Mouse (Mus musculus): ENCODE results near the gene a.
"Not testable (repeated sequence)": the region's sequence is repeated elsewhere in the genome, so short reads cannot be mapped to it uniquely, and the experiment has no call there.

The a gene

DNA sequence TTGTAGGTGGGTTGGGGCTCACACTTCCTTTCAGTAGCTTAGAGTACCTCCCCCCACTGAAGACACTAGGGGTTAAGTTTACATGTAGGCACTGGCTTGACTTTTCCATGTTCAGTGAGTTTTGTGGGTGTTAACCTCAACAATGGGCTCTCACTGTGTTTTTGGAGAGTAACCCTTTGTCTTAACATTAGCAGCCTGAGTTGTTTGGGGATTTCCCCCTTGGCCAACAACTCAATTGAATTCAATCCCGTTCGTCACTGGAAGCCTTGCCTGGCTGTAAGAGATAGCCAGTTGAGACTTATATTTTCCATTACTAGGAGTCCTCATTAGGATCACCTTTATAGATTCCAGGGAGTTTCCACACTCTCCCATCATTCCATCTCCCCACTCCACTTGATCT is 45.3 kb downstream of the a start:
- DNase-seq (ENCODE audit: low spot score): no peak

- DNase-seq (ENCODE audit: low spot score): no peak
These were observed 56.9 kb downstream of the a start for GRCm38 (mm10) chr2:154848086-154848485.

DNA sequence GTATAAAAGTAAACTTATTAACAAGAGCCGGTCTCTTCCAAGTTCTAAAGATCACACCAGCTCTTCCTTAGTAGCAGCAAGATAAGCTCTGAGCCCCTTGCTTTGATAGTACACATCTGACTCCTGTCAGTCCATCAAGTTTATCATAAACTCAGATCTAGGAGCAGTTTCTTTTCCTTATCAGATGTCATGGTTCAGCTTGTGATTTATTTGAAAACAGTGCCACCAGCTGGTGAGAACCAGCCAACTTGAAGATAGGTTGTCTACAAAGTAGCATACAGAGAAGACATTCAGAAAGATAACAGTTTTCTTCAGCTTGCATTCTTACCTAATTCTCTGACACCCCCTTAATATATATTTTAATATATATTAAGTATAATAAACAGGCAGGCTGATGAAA is 64.2 kb downstream of the a start:
- peak; percentile 66 for DNase-seq (ENCODE audit: low spot score)

GRCm38 (mm10) chr2:154863672-154864071 is 72.5 kb downstream of the a start:
- no peak for DNase-seq (ENCODE audit: low spot score)

- DNase-seq (ENCODE audit: low spot score): no peak
These were observed 74.5 kb downstream of the a start for GRCm38 (mm10) chr2:154865696-154866095.

DNA sequence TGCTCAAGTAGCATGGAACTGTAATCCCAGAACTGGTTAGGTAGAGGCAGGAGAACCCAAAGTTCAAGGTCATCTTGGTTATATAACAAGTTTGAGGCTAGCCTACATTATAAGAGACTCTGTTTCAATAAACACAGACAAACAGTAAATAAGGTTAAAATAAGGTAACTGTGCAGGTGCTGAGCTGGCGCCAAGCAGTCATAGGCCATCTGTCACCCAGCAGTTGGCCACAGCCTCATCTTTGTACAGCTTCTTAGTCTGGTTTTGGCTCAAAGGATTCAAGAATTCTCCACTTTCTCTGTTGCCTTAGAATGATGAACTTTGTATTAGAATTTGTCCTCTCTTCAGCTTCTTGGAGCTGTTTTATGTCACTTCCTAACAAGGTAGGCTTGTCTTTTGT is 76.9 kb downstream of the a start:
- DNase-seq (ENCODE audit: low spot score): no peak

GRCm38 (mm10) chr2:154869954-154870641 is 78.9 kb downstream of the a start:
- DNase-seq (ENCODE audit: low spot score): no peak

DNA sequence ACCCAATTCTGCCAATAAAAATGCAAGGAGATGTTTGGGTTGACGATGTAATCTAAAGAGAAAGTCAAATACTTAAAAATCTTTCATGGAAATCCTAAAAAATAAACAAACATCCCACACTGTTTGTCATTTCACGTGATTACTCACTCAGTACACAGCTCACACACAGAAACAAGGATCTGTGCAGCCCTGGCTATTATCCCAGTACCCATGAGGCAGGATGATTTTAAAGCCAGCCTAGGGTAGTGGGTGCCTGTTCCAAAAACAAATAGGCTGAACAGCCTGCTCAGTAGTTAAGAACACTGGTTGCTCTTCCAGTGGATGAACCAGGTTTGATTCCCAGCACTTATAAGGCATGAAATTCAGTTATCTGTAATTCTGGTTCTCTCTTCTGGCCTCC is 85.4 kb downstream of the a start:
- DNase-seq (ENCODE audit: low spot score): no peak

DNA sequence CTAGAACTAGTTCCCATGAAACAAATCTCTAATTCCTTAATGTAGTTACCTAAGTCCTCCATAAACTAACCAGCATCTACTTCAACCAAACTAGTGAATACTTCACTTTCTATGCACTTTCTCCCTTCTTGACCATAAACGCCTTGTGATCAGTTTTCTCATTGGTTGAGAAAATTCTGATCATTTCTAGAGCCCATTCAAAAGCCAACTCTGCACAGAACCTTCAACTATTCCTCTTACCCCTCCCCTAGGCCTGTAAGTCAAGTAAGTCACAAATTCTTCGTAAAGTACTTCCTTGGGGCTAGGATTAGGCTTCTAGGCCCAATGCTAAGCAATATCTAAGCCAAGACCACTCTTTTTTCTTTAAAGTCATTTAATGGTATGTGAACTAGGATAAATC is 100.4 kb downstream of the a start:
- DNase-seq (ENCODE audit: low spot score): no peak

GRCm38 (mm10) chr2:154892201-154893044 is 101.2 kb downstream of the a start, which contains the start of gene Eif2s2:
TSS of gene Eif2s2 (minus strand) at chr2:154892935.
- DNase-seq (ENCODE audit: low spot score): peak; percentile 99

GRCm38 (mm10) chr2:154893045-154893385 is 101.8 kb downstream of the a start:
- no peak for DNase-seq (ENCODE audit: low spot score)

DNA sequence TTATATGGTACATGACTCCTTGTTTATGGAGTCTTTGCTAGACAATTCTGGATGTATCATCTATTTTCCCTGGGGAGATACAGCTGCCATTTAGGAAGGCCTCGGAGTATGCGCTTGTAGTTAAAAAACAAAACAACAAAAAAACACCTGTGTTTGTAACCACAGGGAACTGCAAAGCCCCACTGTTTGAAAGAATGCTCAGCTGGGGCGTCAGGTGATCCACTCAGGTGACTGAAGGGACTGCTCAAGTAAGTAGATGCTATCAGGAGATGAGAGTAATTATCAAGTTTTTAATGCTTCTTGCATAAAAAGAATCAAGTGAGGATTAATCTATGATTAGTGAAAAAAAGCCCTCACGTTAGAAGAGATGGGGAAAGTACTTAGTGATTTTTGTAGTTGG is 102.3 kb downstream of the a start:
- no peak for DNase-seq (ENCODE audit: low spot score)

GRCm38 (mm10) chr2:154899004-154899403 is 107.8 kb downstream of the a start:
- not testable (repeated sequence) for DNase-seq (ENCODE audit: low spot score)

- not testable (repeated sequence) for DNase-seq (ENCODE audit: low spot score)
These were observed 108.2 kb downstream of the a start for GRCm38 (mm10) chr2:154899412-154899811.

GRCm38 (mm10) chr2:154902111-154902510 is 110.9 kb downstream of the a start:
- DNase-seq (ENCODE audit: low spot score): no peak

GRCm38 (mm10) chr2:154905796-154906195 is 114.6 kb downstream of the a start:
- DNase-seq (ENCODE audit: low spot score): no peak

DNA sequence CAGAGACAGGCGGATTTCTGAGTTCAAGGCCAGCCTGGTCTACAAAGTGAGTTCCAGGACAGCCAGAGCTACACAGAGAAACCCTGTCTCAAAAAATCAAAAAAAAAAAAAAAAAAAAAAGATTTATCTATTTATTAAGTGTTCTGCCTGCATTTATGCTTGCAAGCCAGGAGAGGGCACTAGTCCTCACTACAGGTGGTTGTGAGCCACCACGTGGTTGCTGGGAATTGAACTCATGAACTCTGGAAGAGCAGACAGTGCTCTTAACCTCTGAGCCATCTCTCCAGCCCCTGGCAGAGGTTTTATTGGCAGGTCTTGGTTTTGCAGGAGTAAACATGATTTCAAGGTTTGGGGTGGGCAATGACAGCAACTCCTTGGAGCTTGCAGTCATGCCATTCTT is 117.0 kb downstream of the a start:
- DNase-seq (ENCODE audit: low spot score): not testable (repeated sequence)

GRCm38 (mm10) chr2:154909789-154910188 is 118.6 kb downstream of the a start:
- DNase-seq (ENCODE audit: low spot score): no peak

DNA sequence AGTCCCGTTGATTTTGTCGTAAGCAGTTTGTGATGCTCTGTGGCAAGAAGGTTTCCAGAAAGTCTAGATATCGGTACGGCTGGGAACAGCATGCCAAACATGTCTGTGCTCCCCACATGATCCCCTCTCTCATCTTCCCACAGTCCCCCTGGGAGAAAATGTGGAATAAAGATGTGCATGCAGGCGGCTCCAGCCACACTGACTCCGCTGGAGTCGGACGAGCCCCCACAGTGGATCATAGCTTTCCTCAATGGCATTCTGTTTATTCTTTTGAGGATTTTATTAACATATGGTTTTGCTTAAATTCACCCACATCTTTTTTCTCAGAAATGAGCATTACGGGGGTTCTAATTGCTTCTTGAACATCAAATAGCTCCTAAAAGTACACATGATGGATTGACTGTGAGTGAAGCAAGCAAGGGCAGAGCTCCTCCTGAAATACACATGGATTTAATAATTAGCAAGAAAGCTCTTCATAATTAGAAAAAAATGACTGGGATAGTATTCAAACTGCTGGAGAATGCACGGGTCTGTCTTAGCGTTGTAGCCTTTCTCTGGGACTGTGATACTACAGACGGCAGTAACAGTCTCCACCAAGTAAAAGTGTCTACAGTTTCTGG is 124.8 kb downstream of the a start:
- DNase-seq (ENCODE audit: low spot score): no peak

DNA sequence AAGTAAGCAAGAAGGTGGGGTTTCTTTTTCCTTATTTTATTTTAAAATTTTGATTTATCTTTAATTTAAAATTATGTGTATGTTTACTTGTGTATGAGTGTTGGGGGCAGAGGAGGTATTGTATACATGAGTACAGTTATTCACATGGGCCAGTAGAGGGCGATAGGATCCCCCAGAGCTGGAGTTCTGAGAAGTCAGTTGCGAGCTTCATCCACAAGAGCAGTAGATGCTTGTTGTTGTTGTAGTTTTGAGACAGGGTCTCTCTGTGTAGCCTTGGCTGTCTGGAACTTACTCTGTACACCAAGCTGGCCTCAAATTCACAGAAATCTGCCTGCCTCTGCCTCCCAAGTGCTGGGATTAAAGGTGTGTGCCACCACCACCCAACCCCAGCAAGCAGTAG is 125.3 kb downstream of the a start:
- peak; percentile 74 for DNase-seq (ENCODE audit: low spot score)

DNA sequence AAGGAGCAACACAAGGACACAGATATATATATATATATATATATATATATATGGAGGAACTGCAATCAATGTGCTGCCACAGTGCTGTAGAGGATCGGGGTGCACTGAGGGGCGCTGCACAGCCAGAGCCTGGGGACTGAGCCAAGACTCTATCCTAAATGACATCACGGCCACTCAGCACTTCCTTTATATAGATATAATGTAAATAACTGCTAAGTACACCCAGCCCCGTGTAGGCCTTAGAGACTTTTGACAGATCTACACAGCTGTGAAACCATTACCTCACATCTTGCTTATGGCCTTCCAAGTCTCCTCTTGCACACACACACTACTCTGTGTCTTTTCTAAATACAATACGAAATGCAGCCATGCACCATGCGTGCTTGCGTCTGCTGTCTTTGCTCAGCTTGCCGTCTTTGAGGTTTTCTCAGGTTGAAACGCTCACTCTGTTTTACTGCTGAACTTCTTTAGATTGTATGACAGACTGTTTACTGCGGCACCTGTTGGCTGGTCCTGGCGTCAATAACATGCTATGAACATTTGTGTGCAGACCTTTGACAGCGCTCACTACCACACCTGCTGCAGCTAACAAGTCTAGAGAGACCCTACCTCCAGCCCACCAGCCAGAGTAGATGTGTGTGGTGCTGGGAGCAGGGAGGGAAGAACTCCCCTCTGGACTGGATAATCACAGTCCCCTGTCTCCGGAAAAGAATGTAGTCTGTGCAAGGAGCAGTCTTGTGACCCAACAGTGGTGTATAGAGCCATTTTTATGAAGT is 126.9 kb downstream of the a start:
- no peak for DNase-seq (ENCODE audit: low spot score)

- no peak for DNase-seq (ENCODE audit: low spot score)
These were observed 129.7 kb downstream of the a start for GRCm38 (mm10) chr2:154920896-154921295.

Data from embryo, embryonic 10 days (tissue).